Mouse (Mus musculus) 416B (cell line): ENCODE results near the gene Tcf12.

Source experiments
- DNase-seq: peaks from one replicate; pipeline ENCODE4 v3.0.0; 2011; ENCODE audit warnings: low read depth

Tcf12 gene

DNA sequence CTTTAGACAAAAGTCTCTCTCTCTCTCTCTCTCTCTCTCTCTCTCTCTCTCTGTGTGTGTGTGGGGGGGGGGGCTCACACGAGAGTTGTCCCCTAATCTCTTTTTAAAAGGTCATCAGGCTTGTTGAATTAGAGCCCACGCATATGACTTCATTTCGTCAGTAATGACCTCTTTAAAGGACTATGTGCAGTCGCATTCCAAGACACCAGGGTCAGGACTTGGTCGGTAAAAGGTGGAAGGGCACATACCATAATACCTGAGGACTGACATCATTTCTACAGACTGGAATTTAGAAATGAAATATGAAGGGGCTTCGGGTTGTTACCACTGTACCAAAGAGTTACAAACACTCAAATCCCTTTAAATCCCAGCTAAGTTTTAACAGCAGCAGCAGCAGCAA is 307.6 kb downstream of the Tcf12 start:
- no peak for DNase-seq

DNA sequence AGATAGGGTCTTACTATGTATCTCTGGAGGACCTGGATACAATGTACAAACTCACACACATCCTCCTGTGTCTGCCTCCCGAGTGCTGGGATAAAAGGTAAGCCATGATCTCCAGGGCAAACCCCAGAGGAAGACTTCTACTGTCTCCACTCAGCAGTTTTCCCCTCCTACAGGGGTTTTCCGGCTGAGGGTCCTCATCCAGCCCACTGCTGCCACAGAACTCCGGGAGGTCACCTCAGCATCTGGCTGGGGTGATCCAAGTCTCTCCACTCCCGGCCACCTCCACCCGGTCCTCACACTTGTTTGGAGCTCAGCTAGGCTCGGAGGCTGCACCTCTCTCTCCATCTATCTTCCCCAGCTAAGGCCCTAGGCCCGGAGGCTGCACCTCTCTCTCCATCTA is 308.4 kb downstream of the Tcf12 start:
- DNase-seq: no peak

DNA sequence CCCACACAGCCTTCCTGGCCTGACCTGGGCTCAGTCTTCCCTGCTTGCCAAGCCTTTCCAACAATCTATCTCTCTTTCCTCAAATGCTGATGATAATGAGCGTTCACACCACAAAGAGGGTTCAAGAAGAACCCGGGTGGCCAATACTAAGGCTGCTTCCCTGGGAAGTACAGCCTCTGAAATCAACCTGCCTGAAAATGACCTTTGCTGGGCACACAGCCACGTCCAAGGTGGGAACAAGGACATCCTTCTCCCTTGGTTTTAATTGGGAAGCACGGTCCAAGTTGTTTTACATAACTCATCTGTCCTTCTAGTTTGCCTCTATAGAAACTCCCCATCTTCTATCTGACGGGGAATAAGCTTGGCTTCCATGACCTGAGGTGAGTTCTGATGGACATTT is 312.1 kb downstream of the Tcf12 start:
- DNase-seq: no peak

DNA sequence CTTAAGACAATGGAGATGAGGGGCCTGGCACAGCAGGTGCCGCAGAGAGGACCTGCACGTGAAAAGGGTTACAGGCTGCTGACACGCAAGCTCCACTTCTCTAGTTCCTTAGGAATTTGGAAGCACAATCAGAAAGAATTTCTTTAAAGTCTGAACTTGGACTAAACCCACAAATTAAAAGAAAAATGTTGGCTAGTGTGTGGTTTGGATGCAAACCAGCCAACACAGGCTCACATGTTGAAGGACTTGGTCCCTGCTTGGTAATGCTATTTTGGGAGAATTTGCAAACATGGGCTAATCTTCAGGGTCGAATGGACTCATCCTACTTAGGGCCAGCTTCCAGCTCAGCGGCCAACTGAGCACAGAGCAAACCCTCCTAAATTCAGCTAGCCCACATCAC is 313.5 kb downstream of the Tcf12 start:
- DNase-seq: no peak
